Mouse (Mus musculus): ENCODE measurements at regions not wholly inside any gene's neighbourhood (a gene's known extent, or its start where the extent isn't known, plus 50 kb on each side); places are given as distances from the start of the nearest gene placed in this dataset.

- no peak for DNase-seq (ENCODE audit: low spot score in 2 of 2)
These were observed 612.5 kb upstream of the Intu start for GRCm38 (mm10) chr3:39918601-39919000.

DNA sequence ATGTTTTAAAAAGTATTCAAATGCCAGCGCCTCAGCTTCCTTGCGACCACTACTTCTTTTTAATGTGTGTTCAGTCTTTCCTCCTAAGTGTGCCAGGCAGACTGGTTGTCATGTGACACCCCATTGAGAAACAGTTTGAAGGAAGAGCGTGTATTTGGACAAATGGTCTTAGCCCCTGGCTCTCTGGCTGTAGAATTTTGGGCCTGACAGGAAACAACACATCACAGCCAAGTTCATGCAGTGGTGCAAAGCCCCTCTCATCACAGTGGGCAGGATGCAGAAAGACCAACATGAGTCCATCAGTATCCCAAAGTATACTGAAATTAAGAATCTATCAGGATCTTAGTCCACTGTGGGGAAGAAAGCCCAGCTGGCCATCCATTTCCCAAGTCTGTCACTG lies 605.6 kb upstream of the Intu start:
- DNase-seq (ENCODE audit: low spot score in 2 of 2) = no peak

GRCm38 (mm10) chr3:39928421-39928820 lies 602.7 kb upstream of the Intu start:
- no peak for DNase-seq (ENCODE audit: low spot score in 2 of 2)

GRCm38 (mm10) chr3:39933372-39933771 lies 597.7 kb upstream of the Intu start:
- DNase-seq (ENCODE audit: low spot score in 2 of 2) = no peak

- DNase-seq (ENCODE audit: low spot score in 2 of 2) = no peak
These were observed 593.3 kb upstream of the Intu start for GRCm38 (mm10) chr3:39937719-39938278.

DNA sequence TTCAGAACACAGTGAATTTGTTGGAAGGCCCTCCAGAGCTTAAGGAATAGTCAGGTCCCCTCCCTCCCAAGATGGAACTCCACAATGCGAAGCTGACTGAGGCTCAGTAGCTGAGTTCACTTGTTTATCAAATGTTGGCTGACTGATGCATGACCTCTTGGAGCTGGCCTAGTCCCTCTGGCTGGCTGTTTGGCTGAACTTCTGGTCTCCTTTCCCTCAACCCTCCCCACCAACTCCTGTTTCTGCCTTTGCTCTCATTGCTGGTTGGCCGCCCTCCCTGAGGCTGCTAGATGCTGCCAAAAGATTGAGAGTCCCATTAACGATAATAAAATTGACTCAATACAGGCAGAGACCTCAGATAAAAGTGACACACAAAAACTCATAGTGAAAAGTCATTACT lies 586.5 kb upstream of the Intu start:
- DNase-seq (ENCODE audit: low spot score in 2 of 2) = no peak

DNA sequence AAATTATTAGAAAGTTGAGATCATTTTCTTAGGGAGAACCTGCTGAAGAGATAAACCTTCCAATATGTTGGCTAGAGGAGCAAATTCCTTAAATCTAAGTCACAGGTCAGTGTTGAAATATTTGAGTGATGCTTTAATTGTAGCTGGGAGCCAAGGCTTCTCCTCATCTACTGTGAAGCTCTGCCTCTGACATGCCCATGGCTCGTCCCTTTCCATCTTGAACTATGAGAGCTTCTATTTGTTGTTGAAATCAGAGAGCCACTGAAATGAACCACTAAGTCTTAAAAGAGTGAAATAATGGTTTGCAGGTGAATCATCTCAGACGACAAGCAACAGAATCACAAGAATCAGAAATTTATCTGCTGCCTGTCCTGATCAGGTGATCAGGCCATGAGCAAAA lies 579.0 kb upstream of the Intu start:
- no peak for DNase-seq (ENCODE audit: low spot score in 2 of 2)

DNA sequence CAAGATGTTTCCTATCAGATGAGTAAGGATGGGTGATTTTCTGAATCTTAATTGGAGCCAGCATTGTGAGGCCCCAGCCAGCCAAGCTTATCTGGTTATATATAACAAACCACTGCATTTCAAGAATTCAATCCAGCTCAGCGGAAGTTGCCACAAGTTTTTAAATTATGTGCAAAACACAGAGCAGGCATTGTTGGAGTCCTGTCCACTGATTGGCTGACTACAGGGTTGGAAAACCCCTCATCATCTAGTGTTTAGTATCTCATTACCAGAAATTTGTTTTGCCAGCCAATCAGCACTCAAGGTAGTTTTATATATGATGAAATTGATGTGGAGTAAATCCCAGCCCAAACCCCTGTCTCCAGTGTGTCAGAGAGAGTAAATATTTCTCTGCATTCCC lies 578.5 kb upstream of the Intu start:
- no peak for DNase-seq (ENCODE audit: low spot score in 2 of 2)

DNA sequence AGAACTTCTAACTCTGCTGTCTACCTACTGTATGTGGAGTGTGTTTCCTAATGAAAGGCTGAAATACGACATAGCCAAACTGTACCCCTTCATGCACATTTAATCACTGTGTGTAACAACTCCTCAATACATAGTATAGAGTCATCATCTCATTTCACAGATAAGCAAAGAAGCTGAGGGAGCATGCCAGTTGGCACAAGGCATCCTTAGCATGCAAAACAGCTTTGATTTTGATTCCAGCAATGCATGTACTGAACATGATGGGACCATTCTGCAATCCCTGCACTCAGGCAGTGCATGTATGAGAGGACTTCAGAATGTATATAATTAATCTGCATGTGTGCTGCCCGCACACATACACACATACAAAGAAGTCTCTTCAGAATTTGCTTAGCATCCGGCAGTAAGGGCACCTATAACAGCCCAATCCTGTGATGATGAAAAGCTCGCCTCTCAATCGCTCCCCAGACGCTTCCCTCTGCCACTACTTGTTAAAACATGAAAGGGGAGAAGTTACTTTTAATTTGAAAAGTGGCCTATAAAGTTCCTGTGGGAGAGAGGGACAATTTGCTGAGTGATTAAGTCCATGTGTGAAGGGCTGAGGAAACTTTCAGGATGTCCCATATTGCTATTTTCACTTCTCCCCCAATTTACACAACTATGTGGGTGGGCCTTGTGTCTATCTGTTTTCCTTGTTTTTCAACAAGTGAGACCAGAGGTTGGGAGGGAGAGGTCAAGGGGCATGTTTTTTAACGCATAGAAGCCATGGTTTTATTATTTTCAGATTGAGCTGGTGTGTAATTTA lies 569.0 kb upstream of the Intu start:
- DNase-seq (ENCODE audit: low spot score in 2 of 2) = no peak

DNA sequence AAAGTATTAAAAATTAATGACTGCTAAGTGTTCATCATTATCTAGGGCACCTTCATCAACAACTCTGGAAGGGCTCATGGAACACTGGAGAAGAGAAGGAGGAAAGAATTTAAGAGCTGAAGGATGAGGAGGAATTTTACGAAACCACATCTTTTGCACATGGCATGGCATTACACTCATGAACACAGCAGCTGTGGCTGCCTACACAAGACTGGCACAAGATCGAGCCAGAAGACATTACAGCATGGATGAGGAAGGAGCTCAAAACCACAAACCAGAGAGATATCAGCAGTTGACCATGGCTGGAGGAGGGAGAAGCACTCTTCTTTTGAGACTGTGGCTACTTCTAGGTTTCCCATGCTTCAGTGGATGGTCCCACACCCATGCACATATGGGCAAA lies 565.7 kb upstream of the Intu start:
- DNase-seq (ENCODE audit: low spot score in 2 of 2) = no peak

DNA sequence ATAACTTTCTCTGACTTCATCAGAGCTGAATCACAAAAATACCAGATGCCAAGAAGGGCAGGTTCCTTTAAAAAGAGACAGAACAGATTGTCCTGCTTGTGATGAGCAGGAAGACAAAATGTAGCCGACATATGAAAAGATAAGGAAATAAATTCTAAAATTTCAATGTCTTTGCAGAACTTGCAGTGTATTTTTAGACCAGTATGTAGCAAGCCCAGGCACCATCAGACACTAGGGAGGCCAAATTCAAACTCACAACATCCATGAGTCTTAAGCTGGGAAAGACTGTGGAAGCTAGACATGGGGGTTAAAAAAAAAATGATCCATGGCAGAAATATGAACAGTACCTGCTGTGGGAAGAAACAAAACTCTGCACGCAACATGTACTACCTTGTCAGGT lies 564.7 kb upstream of the Intu start:
- DNase-seq (ENCODE audit: low spot score in 2 of 2) = no peak

DNA sequence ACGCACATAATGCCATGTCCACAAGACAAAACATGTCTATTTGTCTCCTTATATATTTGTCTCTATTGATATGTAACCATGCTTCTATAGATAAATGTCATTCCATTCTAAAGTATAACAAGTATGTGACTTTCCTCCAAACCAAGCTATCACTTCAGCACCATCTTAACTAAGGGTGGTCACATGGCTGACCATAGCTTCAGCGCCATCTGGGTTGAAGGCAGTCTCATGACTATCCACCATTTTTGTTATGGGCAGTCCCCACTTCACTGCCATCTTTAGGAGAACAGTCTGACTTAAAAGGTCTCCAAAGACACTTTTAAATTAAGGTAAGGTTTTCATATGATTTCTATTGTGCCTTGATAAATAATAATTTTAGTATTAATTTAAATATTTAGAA lies 554.1 kb upstream of the Intu start:
- DNase-seq (ENCODE audit: low spot score in 2 of 2) = no peak

DNA sequence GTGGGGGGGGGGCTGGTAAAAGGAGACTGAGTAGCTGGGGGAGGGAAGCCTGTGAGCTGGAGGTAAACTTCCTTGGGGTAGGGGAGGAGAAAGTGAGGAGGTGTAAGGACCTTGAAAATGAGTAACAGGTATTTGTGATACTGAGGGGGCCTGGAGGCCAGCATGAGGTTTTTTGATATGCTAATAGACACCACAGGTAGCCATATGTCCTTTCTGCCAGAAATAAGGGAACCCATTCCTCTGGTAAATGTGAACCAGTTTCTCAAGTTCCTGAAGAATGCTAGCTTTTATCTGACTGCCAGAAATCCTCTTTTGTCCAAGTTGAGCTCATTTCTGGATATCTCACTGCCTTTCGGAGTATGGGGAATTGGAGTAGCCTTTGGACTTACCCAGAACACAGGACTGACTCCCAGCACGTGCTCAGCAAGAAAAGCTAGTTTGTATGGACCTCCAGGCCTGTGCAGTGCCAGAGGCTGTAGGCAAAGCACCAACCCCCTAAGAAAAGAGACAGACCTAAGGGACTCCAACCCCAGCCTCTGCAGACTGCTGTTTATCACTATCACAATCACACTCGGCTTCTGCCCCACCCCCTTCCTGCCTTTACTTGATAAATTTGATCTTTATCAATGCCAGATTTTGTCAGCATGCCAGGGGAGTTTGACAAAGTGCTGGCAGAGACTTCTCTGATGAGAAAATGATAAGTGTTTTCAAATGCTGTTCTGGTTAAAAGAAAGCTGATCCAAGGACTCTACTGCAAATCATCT lies 552.0 kb upstream of the Intu start:
- no peak for DNase-seq (ENCODE audit: low spot score in 2 of 2)

DNA sequence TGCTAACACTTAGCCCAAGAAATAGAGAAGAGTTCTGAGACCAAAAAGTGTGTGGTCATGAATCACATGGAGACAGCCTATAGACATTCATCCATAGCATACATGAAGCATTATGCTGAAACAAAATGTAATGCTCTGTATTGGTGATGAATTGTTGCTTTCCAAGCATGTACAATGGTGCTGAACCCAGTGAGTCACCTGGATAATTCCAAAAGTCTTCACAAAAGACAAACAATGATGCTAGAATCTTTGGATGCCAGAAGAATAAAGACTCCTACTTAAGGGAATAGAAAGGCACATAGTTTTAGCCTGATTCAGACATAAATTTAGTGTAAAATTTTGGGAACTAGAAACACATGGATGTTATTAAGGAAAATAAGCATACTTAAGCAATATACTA lies 548.4 kb upstream of the Intu start:
- no peak for DNase-seq (ENCODE audit: low spot score in 2 of 2)

DNA sequence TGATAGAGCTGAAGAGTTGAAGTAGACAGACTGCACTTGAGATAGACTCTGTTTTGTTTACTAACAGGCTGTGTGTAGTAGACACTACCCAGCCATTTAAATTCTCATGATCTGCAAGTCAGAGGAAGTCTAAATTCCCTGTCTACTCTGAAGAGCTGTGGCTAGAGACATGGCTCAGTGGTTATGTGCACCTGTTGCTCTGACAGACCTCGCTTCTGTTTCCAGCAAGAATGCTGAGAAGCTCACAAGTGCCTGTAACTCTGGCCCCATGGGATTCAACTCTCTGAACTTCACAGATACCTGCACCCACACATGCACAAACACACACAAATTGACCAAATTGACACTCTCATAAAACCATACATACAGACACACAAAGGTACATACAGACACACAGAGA lies 543.4 kb upstream of the Intu start:
- no peak for DNase-seq (ENCODE audit: low spot score in 2 of 2)

DNA sequence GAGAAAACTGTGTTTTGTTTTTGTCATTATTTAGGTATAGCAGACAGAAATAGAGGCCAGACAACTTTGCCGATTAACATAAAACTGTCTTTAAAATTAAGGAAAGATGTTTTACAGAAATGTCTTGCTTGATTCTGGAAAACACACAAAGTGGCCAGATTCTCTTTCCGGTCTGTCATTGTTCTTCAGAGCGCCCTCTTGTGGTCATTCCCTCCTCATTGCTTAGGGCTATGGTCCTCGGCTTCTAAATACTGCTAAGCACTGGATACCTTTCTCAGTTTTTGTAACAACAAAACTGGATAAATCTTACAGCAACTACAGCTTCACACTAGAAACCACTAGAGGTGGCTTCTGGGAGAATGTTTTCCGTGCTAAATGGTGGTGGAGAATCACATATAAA lies 532.5 kb upstream of the Intu start:
- peak; percentile 50 to 67 for DNase-seq (ENCODE audit: low spot score in 2 of 2)

- DNase-seq (ENCODE audit: low spot score in 2 of 2) = no peak
These were observed 531.2 kb upstream of the Intu start for GRCm38 (mm10) chr3:39999846-40000245.

DNA sequence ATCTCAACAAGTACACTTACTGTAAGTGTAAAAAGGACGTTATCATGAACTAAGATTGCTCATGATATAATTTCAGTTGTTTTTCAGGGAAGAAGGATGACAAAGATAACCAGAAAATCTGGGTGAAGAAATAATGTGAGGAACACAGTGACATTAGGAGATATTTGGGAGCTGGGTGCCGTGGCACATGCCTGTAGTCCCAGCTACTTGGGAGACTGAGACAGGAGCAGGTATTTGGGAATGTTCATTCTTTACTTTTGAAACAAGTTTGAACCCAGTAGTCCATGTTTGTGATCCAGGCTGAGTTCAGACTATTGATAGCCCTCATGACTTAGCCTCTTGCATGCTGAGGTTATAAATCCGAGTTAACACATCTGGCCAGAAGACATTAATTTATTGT lies 528.2 kb upstream of the Intu start:
- no peak for DNase-seq (ENCODE audit: low spot score in 2 of 2)

GRCm38 (mm10) chr3:40010051-40010450 lies 521.0 kb upstream of the Intu start:
- no peak for DNase-seq (ENCODE audit: low spot score in 2 of 2)

DNA sequence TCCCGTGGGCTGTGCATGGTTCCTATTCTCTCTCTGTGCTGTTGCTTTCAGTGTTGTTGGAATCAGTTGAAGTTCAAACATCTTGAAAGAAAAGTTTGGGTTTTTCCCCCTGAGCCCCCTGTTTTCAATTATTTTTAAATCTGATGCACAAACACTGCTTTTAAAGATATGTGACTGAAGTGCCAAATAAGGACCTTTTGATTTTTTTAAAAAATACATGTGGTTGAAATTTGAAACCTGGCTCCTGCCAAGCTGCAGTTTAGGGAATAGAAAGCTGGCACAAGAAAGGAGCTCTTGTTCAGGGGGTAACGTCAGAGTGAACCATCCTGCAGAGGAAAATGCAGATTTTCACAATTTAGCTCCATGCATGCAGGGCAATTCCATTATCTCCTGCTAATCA lies 509.4 kb upstream of the Intu start:
- no peak for DNase-seq (ENCODE audit: low spot score in 2 of 2)

GRCm38 (mm10) chr3:40027713-40028112 lies 503.4 kb upstream of the Intu start:
- no peak for DNase-seq (ENCODE audit: low spot score in 2 of 2)

DNA sequence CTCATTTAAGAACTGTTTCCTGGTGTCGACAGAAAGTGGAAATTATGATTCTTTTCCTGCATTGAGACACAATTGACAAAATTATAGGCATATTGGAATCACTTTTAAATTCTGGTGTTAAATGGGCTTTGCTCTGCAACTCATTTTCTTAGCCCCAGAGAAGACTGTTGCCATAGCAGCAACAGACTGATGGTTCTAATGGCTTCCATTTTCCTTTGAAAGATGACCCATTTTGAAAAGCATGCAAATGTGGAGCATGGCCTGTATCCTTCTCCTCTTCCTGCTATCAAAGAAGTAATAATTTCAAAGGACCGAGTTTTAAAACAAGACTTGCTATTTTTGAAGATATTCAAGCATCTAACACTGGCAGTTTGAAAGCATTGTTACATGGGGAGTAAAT lies 494.9 kb upstream of the Intu start:
- DNase-seq (ENCODE audit: low spot score in 2 of 2) = no peak

GRCm38 (mm10) chr3:40049721-40050120 lies 481.4 kb upstream of the Intu start:
- no peak for DNase-seq (ENCODE audit: low spot score in 2 of 2)
